Comparison of ENCODE assay signal across 12 mouse cellular contexts in the genomic region with DNA sequence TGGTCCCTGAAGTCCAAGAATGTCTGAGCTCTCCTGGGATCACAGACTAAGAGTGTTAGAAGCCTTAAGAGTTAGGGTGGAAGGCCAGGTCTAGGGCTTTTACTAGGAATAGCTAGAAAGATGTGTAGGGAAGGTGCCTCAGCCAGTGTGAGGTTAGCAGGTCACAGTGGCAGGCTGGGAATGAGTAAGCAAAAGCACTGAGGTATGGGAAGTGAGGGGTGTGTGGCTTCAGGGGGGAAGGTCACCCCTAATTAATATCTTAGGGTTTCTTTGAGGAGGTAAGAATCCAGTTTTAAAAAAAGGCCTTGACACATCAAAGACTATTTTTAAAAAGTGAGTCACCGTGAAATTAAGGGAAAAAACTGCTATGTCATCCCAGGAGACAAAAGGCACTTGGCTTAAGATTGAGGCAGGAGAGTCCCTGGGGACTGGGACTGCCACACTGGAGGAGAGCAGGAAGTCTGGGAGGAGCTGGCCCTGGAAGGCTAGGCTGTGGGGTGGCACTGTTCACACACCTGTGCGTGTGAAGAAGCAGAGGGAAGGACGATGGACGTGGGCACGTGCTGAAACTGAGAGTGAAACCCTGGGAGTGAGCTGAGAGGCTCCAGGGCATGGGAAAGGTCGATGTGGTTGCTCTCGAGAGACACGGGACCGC.
A peak's percentile ranks its signal among the peaks of the same experiment; 100 is the strongest.
DNase-seq lines count a peak whose midpoint lies in the region; ATAC-seq lines count a peak whose summit lies in the region.
"Had no signal": no experiment of that assay in that cellular context is flagged by ENCODE, and none has a peak within 500 bp of the region (broad histone marks: within the 10 kb centered on the region; RNA-seq: fewer than 3 reads in every experiment).

No protein-coding gene starts in this region.

- no peak overlapping the region for H3K9ac ChIP-seq in lung, embryonic 15.5 days
- peak overlapping the region; percentile 50; the same call in 1 of the 2 replicates for H3K9ac ChIP-seq in stomach, embryonic 16.5 days (ENCODE audit: low read length)
- H3K9ac ChIP-seq: heart, embryonic 13.5 days had no signal

- H3K4me1 ChIP-seq in lung, embryonic 15.5 days: peaks cover 43% of the 10 kb centered on the region
- peaks cover 42% of the 10 kb centered on the region for H3K4me1 ChIP-seq in stomach, embryonic 16.5 days (ENCODE audit: control insufficient read depth, insufficient read depth, low read length)

- H3K36me3 ChIP-seq in lung, embryonic 15.5 days: no peaks in the 10 kb centered on the region
- H3K36me3 ChIP-seq in stomach, embryonic 16.5 days (ENCODE audit: control insufficient read depth, insufficient read depth, low read length): no peaks in the 10 kb centered on the region
- H3K36me3 ChIP-seq: heart, embryonic 13.5 days had no signal

- H3K4me3 ChIP-seq in lung, embryonic 15.5 days: no peak overlapping the region
- no peak overlapping the region for H3K4me3 ChIP-seq in stomach, embryonic 16.5 days (replicated peaks; ENCODE audit: low read length)
- H3K4me3 ChIP-seq: heart, embryonic 13.5 days; left cerebral cortex, adult 2 months had no signal

- no peaks in the 10 kb centered on the region for H3K27me3 ChIP-seq in lung, embryonic 15.5 days
- H3K27me3 ChIP-seq in stomach, embryonic 16.5 days (ENCODE audit: control insufficient read depth, insufficient read depth, low read length): no peaks in the 10 kb centered on the region
- H3K27me3 ChIP-seq: heart, embryonic 13.5 days had no signal

- ATAC-seq in lung, embryonic 15.5 days (ENCODE audit: borderline replicate concordance, extremely low read depth, low FRiP score, low TSS enrichment): no peak
- ATAC-seq in stomach, embryonic 16.5 days (ENCODE audit: insufficient read depth, low FRiP score): peak; percentile 45; the same call in 1 of the 2 replicates
- ATAC-seq: forebrain, embryonic 14.5 days had no signal

- H3K27ac ChIP-seq in lung, embryonic 15.5 days: peak overlapping the region; percentile 71
- H3K27ac ChIP-seq in stomach, embryonic 16.5 days (ENCODE audit: low read length): peak overlapping the region; percentile 66
- H3K27ac ChIP-seq: heart, embryonic 13.5 days; left cerebral cortex, adult 2 months had no signal

- H3K4me2 ChIP-seq in lung, embryonic 15.5 days: no peak overlapping the region
- no peak overlapping the region for H3K4me2 ChIP-seq in stomach, embryonic 16.5 days (ENCODE audit: low read depth, low read length)
- H3K4me2 ChIP-seq: heart, embryonic 13.5 days had no signal

- 37% methylated on average over 9 of the region's 9 CpGs for WGBS in lung, embryonic 15.5 days
- WGBS in stomach, embryonic 16.5 days: 42% methylated on average over 9 of the region's 9 CpGs

- peak; percentile 33 for DNase-seq in adrenal gland, postnatal 14 days
- DNase-seq in adrenal gland, adult 8-10 months: no peak
- DNase-seq in lung, postnatal 14 days: no peak
- peak; percentile 73 for DNase-seq in brain, adult 2 months (ENCODE audit: low read depth, low spot score)
- no peak for DNase-seq in thymus, adult 18-20 months
- no peak for DNase-seq in right cerebral cortex, adult 2 months (ENCODE audit: low spot score in 2 of 2)
- DNase-seq: kidney, adult 11 months had no signal

- H3K9me3 ChIP-seq in lung, embryonic 15.5 days: no peaks in the 10 kb centered on the region
- no peaks in the 10 kb centered on the region for H3K9me3 ChIP-seq in stomach, embryonic 16.5 days (replicated peaks; ENCODE audit: control insufficient read depth, low read length)
- H3K9me3 ChIP-seq: heart, embryonic 13.5 days had no signal

Comparison
In these comparisons a context has a peak if more than half of its experiments do, and no peak if none do; other contexts are left out.
1. DNase-seq: peak in adrenal gland, postnatal 14 days (single experiment) and brain, adult 2 months (single experiment); none in adrenal gland, adult 8-10 months (single experiment), lung, postnatal 14 days (single experiment), thymus, adult 18-20 months (0 of 2) and right cerebral cortex, adult 2 months (0 of 2).